Mouse (Mus musculus) thymus, adult 2 months (tissue): ENCODE measurements at regions not wholly inside any gene's neighbourhood (a gene's known extent, or its start where the extent isn't known, plus 50 kb on each side); places are given as distances from the start of the nearest gene placed in this dataset.

ENCODE experiments used
- CTCF ChIP-seq: fragments of 200-500 bp; IDR thresholded peaks from 2 replicates; pipeline ENCODE4 v1.5.1; 2012; ENCODE audit warnings: mild to moderate bottlenecking, control low read depth, low read length, moderate library complexity, borderline replicate concordance; ENCODE audit not compliant: control insufficient read depth, poor library complexity, insufficient read depth; ENCODE audit errors: extremely low read depth
- POLR2A ChIP-seq: fragments of 200-500 bp; IDR thresholded peaks from 2 replicates; pipeline ENCODE4 v1.6.1; 2012; ENCODE audit warnings: mild to moderate bottlenecking, low read length, control low read depth, moderate library complexity; ENCODE audit not compliant: control insufficient read depth, poor library complexity, insufficient read depth; ENCODE audit errors: extremely low read depth

DNA sequence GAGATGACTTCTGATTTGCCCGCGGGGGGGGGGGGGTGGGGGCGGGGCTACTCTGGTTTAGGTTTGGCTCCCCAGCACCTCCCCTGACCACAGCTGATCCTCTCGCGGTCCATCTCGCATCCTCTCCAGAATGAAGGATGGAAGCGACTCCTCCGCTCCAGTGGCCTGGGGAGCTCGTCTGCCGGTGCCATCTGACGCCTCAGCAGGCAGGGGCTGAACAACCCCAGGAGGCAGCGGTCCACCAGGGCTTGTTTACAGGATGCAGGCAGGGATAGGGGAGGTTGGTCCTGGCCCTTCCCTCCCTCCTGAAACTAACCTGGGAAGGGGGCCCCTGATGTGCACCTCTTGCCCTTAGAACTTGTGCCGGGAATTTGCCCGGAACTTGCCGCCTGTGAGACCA lies 73.9 kb downstream of the 2410131K14Rik start:
- no peak for TF ChIP-seq CTCF
- TF ChIP-seq POLR2A = no peak
